Mouse (Mus musculus) neural tube, embryonic 15.5 days (tissue): ENCODE results near the gene Lipe. TPM values are rescaled to one million over a fixed set of nuclear protein-coding genes. Genes with fewer than 3 reads are reported as not detected.
"Not testable (repeated sequence)": the region's sequence is repeated elsewhere in the genome, so short reads cannot be mapped to it uniquely, and the experiment has no call there.

ENCODE experiments used
- ATAC-seq: fragments of 200-750 bp; cut with Nextera tagmentation; 2 replicates; pipeline ENCODE4 v1.8.0; 2017; ENCODE audit warnings: mild to moderate bottlenecking, moderate TSS enrichment, moderate library complexity; ENCODE audit not compliant: low FRiP score
- H3K27ac ChIP-seq: fragments of 300-500 bp; sonication (generic); replicated peaks from 2 replicates; pipeline ENCODE4 v1.5.1; 2015; ENCODE audit warnings: mild to moderate bottlenecking, inconsistent platforms
- H3K27me3 ChIP-seq: fragments of 300-500 bp; sonication (generic); replicated peaks from 2 replicates; pipeline ENCODE4 v1.6.1; 2015; ENCODE audit warnings: inconsistent platforms
- H3K36me3 ChIP-seq: fragments of 300-500 bp; sonication (generic); 2 replicates; pipeline ENCODE4 v1.6.1; 2015; ENCODE audit warnings: inconsistent platforms
- H3K4me1 ChIP-seq: fragments of 300-500 bp; sonication (generic); 2 replicates; pipeline ENCODE4 v1.6.1; 2015; ENCODE audit warnings: inconsistent platforms
- H3K4me2 ChIP-seq: fragments of 300-500 bp; sonication (generic); 2 replicates; pipeline ENCODE4 v1.6.1; 2015; ENCODE audit warnings: inconsistent platforms, mild to moderate bottlenecking, moderate library complexity
- H3K4me3 ChIP-seq: fragments of 300-500 bp; sonication (generic); replicated peaks from 2 replicates; pipeline ENCODE4 v1.5.1; 2015; ENCODE audit warnings: mild to moderate bottlenecking, inconsistent platforms
- H3K9ac ChIP-seq: fragments of 300-500 bp; sonication (generic); replicated peaks from 2 replicates; pipeline ENCODE4 v1.6.1; 2015; ENCODE audit warnings: mild to moderate bottlenecking, inconsistent platforms
- H3K9me3 ChIP-seq: fragments of 300-500 bp; sonication (generic); replicated peaks from 2 replicates; pipeline ENCODE4 v1.6.1; 2016; ENCODE audit warnings: inconsistent platforms
- WGBS: fragments of 180-500 bp; shearing (Covaris S2); methylation state at CpG from one replicate; pipeline ENCODE4 v1.1.7; 2015; ENCODE audit warnings: mixed read lengths; 5-methylcytosine and 5-hydroxymethylcytosine counted together
- polyA plus RNA-seq: library from polyadenylated mRNA; unstranded; fragments of >200 nt; fragmentation: Nextera tagmentation; extraction: Ambion mirVana; gene quantifications from 2 replicates; pipeline ENCODE4 v1.2.1, GENCODE M21; 2015

Gene Lipe
- polyA plus RNA-seq, 1 experiment from 2014 or later = 12.5 TPM

GRCm38 (mm10) chr7:25410969-25411615, 12.6 kb upstream of the Lipe start:
- Histone ChIP-seq H3K4me1 (no peaks in the 10 kb centered on the region), H3K4me3 (no peak overlapping the region), H3K9ac (no peak overlapping the region), H3K9me3 (no peaks in the 10 kb centered on the region), H3K27me3 (no peaks in the 10 kb centered on the region), H3K27ac (no peak overlapping the region), H3K4me2 (no peak overlapping the region), H3K36me3 (no peaks in the 10 kb centered on the region)
- WGBS = 82% methylated on average over 1 of the region's 1 CpGs
- no peak for ATAC-seq

DNA sequence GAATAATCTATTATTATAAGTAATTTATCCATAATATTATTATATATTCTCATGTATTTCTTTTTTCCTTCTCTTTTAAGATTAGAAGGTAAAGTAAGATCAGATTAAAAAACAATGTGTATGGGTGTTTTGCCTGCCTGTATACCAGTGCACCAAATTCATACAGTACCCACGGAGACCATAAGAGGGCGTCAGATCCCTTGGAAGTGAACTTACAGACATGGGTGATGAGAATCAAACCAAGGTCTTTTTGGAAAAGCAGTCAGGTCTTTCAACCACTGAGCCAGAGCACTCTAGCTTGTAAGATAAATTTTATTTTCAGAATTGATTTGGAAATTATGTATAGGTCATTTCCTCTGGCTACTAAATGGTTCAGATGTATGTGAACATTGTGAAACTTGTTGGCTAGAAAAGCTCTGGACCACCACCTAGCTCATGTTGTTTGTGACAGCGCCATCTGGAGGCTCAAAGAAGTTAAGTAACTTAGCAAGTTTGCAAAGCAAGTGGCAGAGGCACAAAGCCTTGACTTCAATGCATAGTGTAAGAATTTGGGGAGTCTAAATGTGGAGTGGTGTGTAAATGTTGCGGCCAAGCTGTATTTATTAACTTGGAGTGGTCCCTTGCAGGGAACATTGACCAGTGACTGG, 10.7 kb upstream of the Lipe start:
- H3K9me3 ChIP-seq = no peaks in the 10 kb centered on the region
- H3K4me2 ChIP-seq = no peak overlapping the region
- no peaks in the 10 kb centered on the region for H3K4me1 ChIP-seq
- WGBS = 51% methylated on average over 4 of the region's 4 CpGs
- no peak overlapping the region for H3K9ac ChIP-seq
- no peak for ATAC-seq
- no peak overlapping the region for H3K4me3 ChIP-seq
- H3K27me3 ChIP-seq = no peaks in the 10 kb centered on the region
- H3K27ac ChIP-seq = no peak overlapping the region
- no peaks in the 10 kb centered on the region for H3K36me3 ChIP-seq

- WGBS = 86% methylated on average over 7 of the region's 7 CpGs
- no peak overlapping the region for H3K4me3 ChIP-seq
- no peaks in the 10 kb centered on the region for H3K27me3 ChIP-seq
- ATAC-seq = no peak
- no peaks in the 10 kb centered on the region for H3K9me3 ChIP-seq
- H3K4me1 ChIP-seq = peaks cover 5% of the 10 kb centered on the region; the same call in 1 of the 2 replicates
- H3K36me3 ChIP-seq = no peaks in the 10 kb centered on the region
- H3K9ac ChIP-seq = no peak overlapping the region
- no peak overlapping the region for H3K27ac ChIP-seq
- no peak overlapping the region for H3K4me2 ChIP-seq
Measured at GRCm38 (mm10) chr7:25406468-25406867, 8.0 kb upstream of the Lipe start.

GRCm38 (mm10) chr7:25402671-25403101, 4.2 kb upstream of the Lipe start:
- Histone ChIP-seq H3K27me3 (no peaks in the 10 kb centered on the region), H3K4me2 (no peak overlapping the region), H3K9me3 (no peaks in the 10 kb centered on the region), H3K4me1 (peaks cover 12% of the 10 kb centered on the region), H3K36me3 (no peaks in the 10 kb centered on the region), H3K4me3 (no peak overlapping the region), H3K9ac (no peak overlapping the region), H3K27ac (no peak overlapping the region)
- 3% methylated on average over 2 of the region's 2 CpGs for WGBS
- no peak for ATAC-seq

DNA sequence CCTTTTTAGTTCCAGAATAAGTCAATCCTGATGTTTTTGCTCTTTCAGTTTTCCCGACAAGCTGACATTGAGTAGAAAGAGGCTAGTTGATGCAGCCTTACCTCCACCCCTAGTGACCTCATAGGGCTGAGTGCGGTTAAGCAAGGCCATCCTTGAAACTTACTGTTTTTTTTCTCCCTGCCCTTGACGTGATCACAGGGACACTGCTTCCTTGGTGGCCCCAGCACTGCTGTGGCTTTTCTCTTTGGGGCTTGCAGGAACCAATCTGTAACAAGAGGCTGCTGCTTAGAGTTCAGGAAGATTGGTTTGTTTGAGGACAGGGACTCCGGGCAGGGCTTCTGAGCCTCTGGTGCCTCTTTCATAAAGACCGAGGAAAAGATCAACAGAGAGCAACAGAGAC, 3.5 kb upstream of the Lipe start:
- Histone ChIP-seq H3K4me1 (peaks cover 13% of the 10 kb centered on the region), H3K4me3 (no peak overlapping the region), H3K9me3 (no peaks in the 10 kb centered on the region), H3K9ac (no peak overlapping the region), H3K27ac (no peak overlapping the region), H3K36me3 (no peaks in the 10 kb centered on the region), H3K4me2 (no peak overlapping the region), H3K27me3 (no peaks in the 10 kb centered on the region)
- no peak for ATAC-seq
- WGBS = 49% methylated on average over 5 of the region's 5 CpGs

- H3K36me3 ChIP-seq = no peaks in the 10 kb centered on the region
- no peak overlapping the region for H3K9ac ChIP-seq
- H3K4me1 ChIP-seq = peaks cover 16% of the 10 kb centered on the region
- 76% methylated on average over 2 of the region's 2 CpGs for WGBS
- no peak for ATAC-seq
- no peaks in the 10 kb centered on the region for H3K9me3 ChIP-seq
- no peak overlapping the region for H3K27ac ChIP-seq
- no peak overlapping the region for H3K4me3 ChIP-seq
- no peak overlapping the region for H3K4me2 ChIP-seq
- no peaks in the 10 kb centered on the region for H3K27me3 ChIP-seq
Measured at GRCm38 (mm10) chr7:25401551-25401950, 3.0 kb upstream of the Lipe start.

DNA sequence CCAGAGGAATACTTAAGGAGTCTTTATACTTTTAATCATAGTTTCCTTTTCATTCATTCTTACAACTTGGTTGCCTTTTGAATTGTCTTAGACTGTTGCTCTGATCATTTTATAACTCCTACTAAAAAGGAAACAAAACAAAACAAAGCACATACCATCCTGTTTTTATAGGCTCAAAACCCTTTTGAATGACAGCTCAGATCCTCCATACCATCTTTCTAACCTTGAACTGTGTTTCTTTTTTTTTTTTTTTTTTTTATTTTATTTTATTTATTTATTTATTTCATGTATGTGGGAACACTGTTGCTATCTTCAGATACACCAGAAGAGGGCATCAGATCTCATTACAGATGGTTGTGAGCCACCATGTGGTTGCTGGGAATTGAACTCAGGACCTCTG, 518 bp upstream of the Lipe start:
- H3K27me3 ChIP-seq, H3K9me3 ChIP-seq, H3K4me2 ChIP-seq, H3K9ac ChIP-seq, ATAC-seq, H3K36me3 ChIP-seq, H3K4me3 ChIP-seq, H3K27ac ChIP-seq: not testable (repeated sequence)
- H3K4me1 ChIP-seq = peaks cover 30% of the 10 kb centered on the region

DNA sequence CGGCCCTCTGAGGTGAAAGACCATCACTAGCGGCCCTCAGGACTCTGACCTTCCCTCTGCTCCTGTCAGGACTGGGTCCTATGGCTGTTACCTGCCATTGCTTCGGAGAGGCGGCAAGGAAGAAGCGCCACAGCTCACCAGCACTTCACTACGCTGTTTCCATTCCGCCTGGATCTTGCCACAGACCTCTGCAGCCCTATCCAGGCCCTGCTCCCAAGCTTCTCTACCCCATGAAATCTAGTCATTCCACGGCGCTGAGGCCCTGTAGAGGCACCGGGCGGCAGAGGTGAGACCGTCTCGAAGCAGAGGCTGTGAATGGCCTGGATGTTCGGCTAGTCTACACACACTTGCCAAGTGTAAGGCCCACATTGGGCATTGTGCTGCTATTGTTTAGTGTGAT, 1.9 kb downstream of the Lipe start:
- Histone ChIP-seq H3K36me3 (no peaks in the 10 kb centered on the region), H3K27me3 (no peaks in the 10 kb centered on the region), H3K4me3 (peak overlapping the region; percentile 74), H3K4me1 (peaks cover 47% of the 10 kb centered on the region), H3K4me2 (peak overlapping the region; percentile 75), H3K9ac (no peak overlapping the region), H3K27ac (peak overlapping the region; percentile 85), H3K9me3 (no peaks in the 10 kb centered on the region)
- WGBS = 87% methylated on average over 14 of the region's 14 CpGs
- ATAC-seq = peak; percentile 1; the same call in 1 of the 2 replicates

- no peaks in the 10 kb centered on the region for H3K27me3 ChIP-seq
- H3K27ac ChIP-seq = peak overlapping the region; percentile 85
- H3K36me3 ChIP-seq = no peaks in the 10 kb centered on the region
- peak overlapping the region; percentile 75 for H3K4me2 ChIP-seq
- 6% methylated on average over 52 of the region's 52 CpGs for WGBS
- ATAC-seq = peak; percentile 97
- peaks cover 52% of the 10 kb centered on the region for H3K4me1 ChIP-seq
- H3K9ac ChIP-seq = peak overlapping the region; percentile 68
- peak overlapping the region; percentile 74 for H3K4me3 ChIP-seq
- H3K9me3 ChIP-seq = no peaks in the 10 kb centered on the region
Measured at GRCm38 (mm10) chr7:25395558-25396521, 2.7 kb downstream of the Lipe start.

GRCm38 (mm10) chr7:25395186-25395557, 3.3 kb downstream of the Lipe start:
- H3K4me1 ChIP-seq = peaks cover 58% of the 10 kb centered on the region
- H3K4me3 ChIP-seq = peak overlapping the region; percentile 74
- no peaks in the 10 kb centered on the region for H3K36me3 ChIP-seq
- H3K27me3 ChIP-seq = no peaks in the 10 kb centered on the region
- H3K27ac ChIP-seq = peak overlapping the region; percentile 85
- H3K4me2 ChIP-seq = peak overlapping the region; percentile 75
- peak overlapping the region; percentile 68 for H3K9ac ChIP-seq
- WGBS = under 1% methylated on average over 22 of the region's 22 CpGs
- peak; percentile 65 for ATAC-seq
- no peaks in the 10 kb centered on the region for H3K9me3 ChIP-seq

DNA sequence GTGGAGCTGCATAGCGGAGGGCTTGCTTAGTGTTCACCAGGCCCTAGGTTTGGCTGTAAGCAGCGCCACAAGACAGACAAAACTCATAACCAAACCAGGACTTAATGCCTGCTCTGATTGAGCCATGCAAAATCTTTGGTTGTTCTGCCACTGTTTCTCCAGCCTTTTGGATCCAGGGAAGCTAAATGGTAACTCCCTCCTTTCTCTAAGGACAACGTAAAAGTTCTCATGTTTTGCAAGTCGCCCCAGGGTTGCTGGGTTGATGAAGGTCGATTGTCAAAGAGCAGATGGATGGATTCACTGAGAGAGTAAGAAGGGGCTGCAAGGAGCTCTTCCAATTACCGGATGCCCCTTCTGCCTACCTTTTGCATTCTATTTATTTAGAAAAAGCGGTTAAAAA, 3.8 kb downstream of the Lipe start:
- WGBS = 9% methylated on average over 7 of the region's 7 CpGs
- Histone ChIP-seq H3K9ac (peak overlapping the region; percentile 68), H3K4me1 (peaks cover 62% of the 10 kb centered on the region), H3K9me3 (no peaks in the 10 kb centered on the region), H3K36me3 (no peaks in the 10 kb centered on the region), H3K4me2 (peak overlapping the region; percentile 75), H3K27ac (peak overlapping the region; percentile 85), H3K4me3 (peak overlapping the region; percentile 74), H3K27me3 (no peaks in the 10 kb centered on the region)
- ATAC-seq = no peak
